Mouse (Mus musculus): ENCODE results near the gene Phactr2. TPM values are rescaled to one million over a fixed set of nuclear protein-coding genes. Genes with fewer than 3 reads are reported as not detected.
"Not testable (repeated sequence)": the region's sequence is repeated elsewhere in the genome, so short reads cannot be mapped to it uniquely, and the experiment has no call there.

Phactr2 gene
- polyA plus RNA-seq, 1 experiment from 2014 or later: 21.7 TPM

DNA sequence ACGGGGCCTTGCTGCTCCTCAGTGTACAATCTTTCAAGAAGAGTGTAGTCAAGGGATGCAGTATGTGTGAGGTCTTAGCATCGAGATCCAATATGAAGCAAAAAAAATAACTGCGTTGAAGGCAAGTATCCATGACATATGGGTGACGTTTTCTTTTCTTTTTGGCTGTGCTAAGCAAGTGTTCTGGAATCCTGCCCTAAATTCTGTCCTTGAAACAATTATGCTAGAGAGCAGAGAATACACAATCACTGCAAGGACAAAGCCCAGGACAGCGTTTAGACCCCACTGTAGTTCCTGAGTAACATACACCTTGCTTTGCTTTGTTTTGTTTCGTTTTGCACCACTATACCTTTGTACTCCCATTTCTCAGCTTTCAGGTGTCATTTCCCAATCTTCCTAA is 5.1 kb upstream of the Phactr2 start:
- Histone ChIP-seq H3K4me3 (replicated peaks) (no peak overlapping the region), H3K9me3 (no peaks in the 10 kb centered on the region), H3K9ac (replicated peaks) (no peak overlapping the region), H3K27ac (no peak overlapping the region), H3K36me3 (no peaks in the 10 kb centered on the region), H3K4me1 (replicated peaks) (peaks cover 5% of the 10 kb centered on the region; the same call in 1 of the 2 replicates), H3K4me2 (no peak overlapping the region), H3K27me3 (peaks cover 24% of the 10 kb centered on the region)
- ATAC-seq (ENCODE audit: insufficient number of reproducible peaks, insufficient read depth, low FRiP score, low TSS enrichment, low read depth): no peak
- WGBS: 82% methylated on average over 6 of the region's 6 CpGs

DNA sequence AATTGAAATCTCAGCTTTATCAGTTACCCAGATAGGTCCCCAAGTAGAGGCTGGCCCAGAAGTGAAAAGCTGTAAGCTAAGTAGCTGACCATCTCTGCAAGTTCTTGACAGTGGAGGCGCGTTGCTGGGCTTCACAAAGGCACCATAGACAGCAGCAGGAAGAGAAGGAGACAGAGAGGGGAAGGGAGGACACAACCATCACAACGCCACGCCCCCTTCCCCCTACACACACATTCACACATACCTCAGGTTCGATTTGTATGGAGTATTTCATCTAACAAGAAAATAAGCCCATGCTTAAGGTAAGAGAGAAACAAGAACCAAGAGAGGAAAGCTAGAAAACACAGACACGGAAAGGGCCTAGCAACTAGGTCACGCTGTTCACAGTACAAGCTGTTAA is 909 bp upstream of the Phactr2 start:
- peak overlapping the region; percentile 99 for H3K4me2 ChIP-seq
- H3K27me3 ChIP-seq: peaks cover 63% of the 10 kb centered on the region
- ATAC-seq (ENCODE audit: insufficient number of reproducible peaks, insufficient read depth, low FRiP score, low TSS enrichment, low read depth): no peak

GRCm38 (mm10) chr10:13474568-13474955 is 350 bp upstream of the Phactr2 start:
- WGBS: 4% methylated on average over 10 of the region's 10 CpGs
- Histone ChIP-seq H3K9ac (replicated peaks) (peak overlapping the region; percentile 70), H3K4me3 (replicated peaks) (peak overlapping the region; percentile 66), H3K9me3 (no peaks in the 10 kb centered on the region), H3K4me2 (peak overlapping the region; percentile 99), H3K36me3 (no peaks in the 10 kb centered on the region), H3K4me1 (replicated peaks) (peaks cover 9% of the 10 kb centered on the region; the same call in 1 of the 2 replicates), H3K27me3 (peaks cover 64% of the 10 kb centered on the region), H3K27ac (no peak overlapping the region)
- ATAC-seq (ENCODE audit: insufficient number of reproducible peaks, insufficient read depth, low FRiP score, low TSS enrichment, low read depth): no peak

More for the DNA sequence above, 909 bp upstream of the Phactr2 start:
- no peak overlapping the region; the same call in 1 of the 2 replicates for H3K4me3 ChIP-seq (replicated peaks)
- WGBS: 25% methylated on average over 7 of the region's 7 CpGs
- peaks cover 9% of the 10 kb centered on the region; the same call in 1 of the 2 replicates for H3K4me1 ChIP-seq (replicated peaks)
- no peaks in the 10 kb centered on the region for H3K9me3 ChIP-seq
- no peak overlapping the region for H3K27ac ChIP-seq
- H3K9ac ChIP-seq (replicated peaks): no peak overlapping the region
- H3K36me3 ChIP-seq: no peaks in the 10 kb centered on the region

- H3K9ac ChIP-seq (replicated peaks): peak overlapping the region; percentile 70
- no peak for ATAC-seq (ENCODE audit: insufficient number of reproducible peaks, insufficient read depth, low FRiP score, low TSS enrichment, low read depth)
- H3K27ac ChIP-seq: no peak overlapping the region
- peak overlapping the region; percentile 66 for H3K4me3 ChIP-seq (replicated peaks)
- H3K4me2 ChIP-seq: peak overlapping the region; percentile 99
- H3K4me1 ChIP-seq (replicated peaks): peaks cover 9% of the 10 kb centered on the region; the same call in 1 of the 2 replicates
- no peaks in the 10 kb centered on the region for H3K9me3 ChIP-seq
- H3K27me3 ChIP-seq: peaks cover 68% of the 10 kb centered on the region
- no peaks in the 10 kb centered on the region for H3K36me3 ChIP-seq
- 11% methylated on average over 17 of the region's 17 CpGs for WGBS
Measured at GRCm38 (mm10) chr10:13473287-13473832, 852 bp downstream of the Phactr2 start.

GRCm38 (mm10) chr10:13470236-13470635 is 4.0 kb downstream of the Phactr2 start:
- H3K9ac ChIP-seq (replicated peaks): no peak overlapping the region
- no peak overlapping the region for H3K4me3 ChIP-seq (replicated peaks)
- H3K36me3 ChIP-seq: no peaks in the 10 kb centered on the region
- no peak overlapping the region for H3K27ac ChIP-seq
- H3K4me1 ChIP-seq (replicated peaks): peaks cover 9% of the 10 kb centered on the region; the same call in 1 of the 2 replicates
- WGBS: 90% methylated on average over 3 of the region's 3 CpGs
- no peak for ATAC-seq (ENCODE audit: insufficient number of reproducible peaks, insufficient read depth, low FRiP score, low TSS enrichment, low read depth)
- peaks cover 53% of the 10 kb centered on the region for H3K27me3 ChIP-seq
- H3K9me3 ChIP-seq: no peaks in the 10 kb centered on the region
- H3K4me2 ChIP-seq: no peak overlapping the region

DNA sequence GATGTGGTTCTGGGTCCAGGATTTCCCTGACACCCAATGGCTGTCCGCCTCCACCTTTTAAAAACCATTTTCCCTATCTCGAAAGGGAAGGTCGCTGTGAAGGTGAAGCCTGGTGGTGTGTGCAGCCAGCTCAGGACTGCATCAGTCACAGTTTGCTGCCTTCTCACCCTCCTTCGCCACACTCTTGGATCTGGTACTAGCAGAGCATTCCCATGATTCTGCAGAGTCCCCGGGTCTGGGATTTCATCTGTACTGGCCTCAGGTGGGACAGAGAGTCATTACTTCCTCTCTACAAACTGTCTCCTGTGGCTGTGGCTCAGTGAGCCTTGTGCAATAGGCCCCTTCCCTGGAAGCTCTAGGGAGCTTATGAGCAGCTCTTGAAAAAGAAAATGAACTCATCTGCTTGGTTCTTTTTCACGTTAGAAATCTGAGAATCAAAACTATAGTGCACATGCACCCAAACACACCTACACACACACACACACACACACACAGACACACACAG is 6.1 kb downstream of the Phactr2 start:
- H3K27ac ChIP-seq; H3K9ac ChIP-seq (replicated peaks); H3K9me3 ChIP-seq; H3K4me1 ChIP-seq (replicated peaks); H3K36me3 ChIP-seq; H3K4me2 ChIP-seq; H3K4me3 ChIP-seq (replicated peaks); ATAC-seq (ENCODE audit: insufficient number of reproducible peaks, insufficient read depth, low FRiP score, low TSS enrichment, low read depth): not testable (repeated sequence)
- H3K27me3 ChIP-seq: peaks cover 32% of the 10 kb centered on the region
- 80% methylated on average over 6 of the region's 6 CpGs for WGBS

- ATAC-seq (ENCODE audit: insufficient number of reproducible peaks, insufficient read depth, low FRiP score, low TSS enrichment, low read depth): no peak
Measured at GRCm38 (mm10) chr10:13466925-13467324, 7.3 kb downstream of the Phactr2 start.

GRCm38 (mm10) chr10:13464295-13464694 is 9.9 kb downstream of the Phactr2 start:
- ATAC-seq (ENCODE audit: insufficient number of reproducible peaks, insufficient read depth, low FRiP score, low TSS enrichment, low read depth); H3K27me3 ChIP-seq; H3K4me3 ChIP-seq (replicated peaks); H3K9me3 ChIP-seq; H3K27ac ChIP-seq; H3K4me2 ChIP-seq; H3K4me1 ChIP-seq (replicated peaks); H3K9ac ChIP-seq (replicated peaks); H3K36me3 ChIP-seq: not testable (repeated sequence)
- WGBS: 91% methylated on average over 3 of the region's 3 CpGs

More at GRCm38 (mm10) chr10:13466925-13467324, 7.3 kb downstream of the Phactr2 start:
- H3K9ac ChIP-seq (replicated peaks): no peak overlapping the region
- no peaks in the 10 kb centered on the region for H3K4me1 ChIP-seq (replicated peaks)
- no peak overlapping the region for H3K4me2 ChIP-seq
- H3K9me3 ChIP-seq: no peaks in the 10 kb centered on the region
- no peaks in the 10 kb centered on the region for H3K36me3 ChIP-seq
- H3K4me3 ChIP-seq (replicated peaks): no peak overlapping the region
- no peak overlapping the region for H3K27ac ChIP-seq
- peaks cover 20% of the 10 kb centered on the region for H3K27me3 ChIP-seq
- WGBS: 75% methylated on average over 5 of the region's 5 CpGs

- Histone ChIP-seq H3K9ac (replicated peaks) (no peak overlapping the region), H3K9me3 (no peaks in the 10 kb centered on the region), H3K4me1 (replicated peaks) (no peaks in the 10 kb centered on the region), H3K4me3 (replicated peaks) (no peak overlapping the region), H3K36me3 (no peaks in the 10 kb centered on the region), H3K4me2 (no peak overlapping the region), H3K27ac (no peak overlapping the region), H3K27me3 (no peaks in the 10 kb centered on the region)
- WGBS: 66% methylated on average over 13 of the region's 13 CpGs
- ATAC-seq (ENCODE audit: insufficient number of reproducible peaks, insufficient read depth, low FRiP score, low TSS enrichment, low read depth): no peak
Measured at GRCm38 (mm10) chr10:13453200-13453990, 20.8 kb downstream of the Phactr2 start.

DNA sequence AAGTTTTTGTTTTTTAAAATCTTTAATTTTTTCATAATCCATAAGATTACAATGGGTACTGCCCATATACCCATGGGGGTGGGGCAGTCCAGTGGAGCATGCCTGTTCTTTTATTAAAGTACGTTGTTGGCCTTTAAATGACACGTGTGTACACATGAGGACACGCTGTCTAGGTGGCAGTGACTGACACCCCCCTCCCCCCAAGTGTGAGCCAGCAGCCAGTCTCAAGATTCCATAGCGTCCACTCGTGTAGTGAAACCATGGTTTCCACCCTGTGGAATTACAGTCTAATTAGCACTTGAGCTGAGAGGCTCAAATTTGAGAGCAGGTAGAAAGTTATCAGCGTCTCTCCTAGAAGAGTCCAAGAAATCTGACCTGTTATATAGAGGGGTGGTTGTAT is 22.6 kb downstream of the Phactr2 start:
- no peak for ATAC-seq (ENCODE audit: insufficient number of reproducible peaks, insufficient read depth, low FRiP score, low TSS enrichment, low read depth)
- WGBS: 86% methylated on average over 6 of the region's 6 CpGs
- H3K27ac ChIP-seq: no peak overlapping the region
- H3K27me3 ChIP-seq: no peaks in the 10 kb centered on the region
- no peak overlapping the region for H3K4me2 ChIP-seq
- H3K4me1 ChIP-seq (replicated peaks): no peaks in the 10 kb centered on the region
- H3K4me3 ChIP-seq (replicated peaks): no peak overlapping the region
- H3K36me3 ChIP-seq: no peaks in the 10 kb centered on the region
- no peaks in the 10 kb centered on the region for H3K9me3 ChIP-seq
- no peak overlapping the region for H3K9ac ChIP-seq (replicated peaks)

GRCm38 (mm10) chr10:13448283-13449045 is 25.7 kb downstream of the Phactr2 start:
- H3K4me3 ChIP-seq (replicated peaks): no peak overlapping the region
- H3K9me3 ChIP-seq: no peaks in the 10 kb centered on the region
- no peaks in the 10 kb centered on the region for H3K36me3 ChIP-seq
- no peak overlapping the region for H3K4me2 ChIP-seq
- no peak for ATAC-seq (ENCODE audit: insufficient number of reproducible peaks, insufficient read depth, low FRiP score, low TSS enrichment, low read depth)
- H3K27ac ChIP-seq: no peak overlapping the region
- 71% methylated on average over 7 of the region's 7 CpGs for WGBS
- no peaks in the 10 kb centered on the region for H3K27me3 ChIP-seq
- H3K4me1 ChIP-seq (replicated peaks): no peaks in the 10 kb centered on the region
- H3K9ac ChIP-seq (replicated peaks): no peak overlapping the region
